Mouse (Mus musculus) thymus, postnatal 36 days (tissue): ENCODE measurements around the gene Afm.

Experiments used
- DNase-seq, 2 experiments: peaks; one replicate each; pipeline ENCODE4 v3.0.0; 2022; ENCODE audit warnings: mixed read lengths in 2 of 2

The Afm gene

GRCm38 (mm10) chr5:90556052-90556451, 37.3 kb downstream of the Afm start:
- no peak for DNase-seq

- no peak for DNase-seq
Observed at GRCm38 (mm10) chr5:90560743-90561142, 42.0 kb downstream of the Afm start, which contains the start of gene 5830473C10Rik. Gene 5830473C10Rik, plus strand, starts transcription at chr5:90561107.

- no peak for DNase-seq
Observed at GRCm38 (mm10) chr5:90561721-90562275, 43.1 kb downstream of the Afm start.

- DNase-seq = no peak
Observed at GRCm38 (mm10) chr5:90562880-90563279, 44.1 kb downstream of the Afm start.

GRCm38 (mm10) chr5:90564161-90564560, 45.4 kb downstream of the Afm start:
- no peak for DNase-seq

GRCm38 (mm10) chr5:90565205-90565604, 46.5 kb downstream of the Afm start:
- DNase-seq = no peak

GRCm38 (mm10) chr5:90567788-90568187, 49.1 kb downstream of the Afm start:
- no peak for DNase-seq

GRCm38 (mm10) chr5:90568338-90568737, 49.6 kb downstream of the Afm start:
- no peak for DNase-seq

- DNase-seq = no peak
Observed at GRCm38 (mm10) chr5:90571216-90571615, 52.5 kb downstream of the Afm start.

GRCm38 (mm10) chr5:90577751-90578150, 59.0 kb downstream of the Afm start:
- no peak for DNase-seq

- no peak for DNase-seq
Observed at GRCm38 (mm10) chr5:90579556-90579955, 60.8 kb downstream of the Afm start.

- DNase-seq = no peak
Observed at GRCm38 (mm10) chr5:90582179-90582578, 63.4 kb downstream of the Afm start.

GRCm38 (mm10) chr5:90584799-90585198, 66.1 kb downstream of the Afm start:
- DNase-seq = no peak

- no peak for DNase-seq
Observed at GRCm38 (mm10) chr5:90586511-90586910, 67.8 kb downstream of the Afm start.

- DNase-seq = no peak
Observed at GRCm38 (mm10) chr5:90588104-90588503, 69.4 kb downstream of the Afm start.

GRCm38 (mm10) chr5:90588708-90589595, 70.2 kb downstream of the Afm start:
- DNase-seq = peak; percentile 28 to 32

GRCm38 (mm10) chr5:90590676-90591075, 71.9 kb downstream of the Afm start:
- DNase-seq = no peak

GRCm38 (mm10) chr5:90591936-90592335, 73.2 kb downstream of the Afm start:
- DNase-seq = no peak

GRCm38 (mm10) chr5:90594945-90595344, 76.2 kb downstream of the Afm start:
- no peak for DNase-seq

GRCm38 (mm10) chr5:90596155-90596554, 77.4 kb downstream of the Afm start:
- DNase-seq = no peak

GRCm38 (mm10) chr5:90601469-90601868, 82.7 kb downstream of the Afm start:
- DNase-seq = no peak
